Comparison of ENCODE assay signal across 18 mouse cellular contexts in genomic region chr1:133011955-133012841, GRCm38 (mm10). TPM values are rescaled to one million over a fixed set of nuclear protein-coding genes. Genes with fewer than 3 reads are reported as not detected.
DNase-seq lines count a peak whose midpoint lies in the region; ATAC-seq and TF ChIP-seq lines count a peak whose summit lies in the region.
"Had no signal": no experiment of that assay in that cellular context is flagged by ENCODE, and none has a peak within 500 bp of the region (broad histone marks: within the 10 kb centered on the region; RNA-seq: fewer than 3 reads in every experiment).

No protein-coding gene starts in this region.

- peaks cover 17% of the 10 kb centered on the region; the same call in 1 of the 2 replicates for H3K36me3 ChIP-seq in midbrain, embryonic 11.5 days (ENCODE audit: control insufficient read depth, insufficient read depth, low read length)
- H3K36me3 ChIP-seq in midbrain, embryonic 10.5 days, result peaks cover 92% of the 10 kb centered on the region
- peaks cover 25% of the 10 kb centered on the region for H3K36me3 ChIP-seq in spleen, adult 2 months (ENCODE audit: control insufficient read depth, insufficient read depth, low read length)

- WGBS in midbrain, embryonic 11.5 days, result 94% methylated on average over 12 of the region's 13 CpGs
- 90% methylated on average over 12 of the region's 13 CpGs for WGBS in midbrain, embryonic 10.5 days
- 30% methylated on average over 12 of the region's 13 CpGs for WGBS in spleen, adult 2 months

- DNase-seq in midbrain, embryonic 11.5 days (ENCODE audit: low spot score, missing footprints), result peak; percentile 75
- DNase-seq in midbrain, embryonic 10.5 days (ENCODE audit: low spot score), result no peak
- DNase-seq in ZHBTc4 (ENCODE audit: low read depth, low spot score), result peak; percentile 53
- peak; percentile 52 to 54 for DNase-seq in spleen, adult 2 months (ENCODE audit: low read depth in 1 of 2, low spot score in 2 of 2)
- no peak for DNase-seq in retina, postnatal 1 day
- DNase-seq in frontal cortex, adult 2 months (ENCODE audit: extremely low spot score in 1 of 2, low spot score in 1 of 2), result no peak
- DNase-seq in Muller cell, postnatal 12 days (ENCODE audit: inconsistent ontology term), result no peak
- DNase-seq in frontal cortex, postnatal 36 days (ENCODE audit: low spot score in 2 of 2), result no peak
- DNase-seq: cerebellum, adult 18-20 months; heart, postnatal 4 days; right cerebral cortex, adult 18-20 months had no signal

- H3K4me2 ChIP-seq in midbrain, embryonic 11.5 days, result no peak overlapping the region
- H3K4me2 ChIP-seq: liver, embryonic 11.5 days; midbrain, embryonic 15.5 days; neural tube, embryonic 12.5 days had no signal

- no peak for TF ChIP-seq POLR2A in spleen, adult 2 months (IDR thresholded peaks at IDR 0.05; ENCODE audit: low read depth, low read length)

- ATAC-seq in midbrain, embryonic 11.5 days (ENCODE audit: low FRiP score), result no peak
- ATAC-seq: activated CD4-positive, CD25-positive, alpha-beta regulatory T cell, adult 4 months; forebrain, embryonic 14.5 days; inflammation-experienced regulatory T-cells, adult 6 months; midbrain, embryonic 15.5 days had no signal

- H3K9ac ChIP-seq in midbrain, embryonic 11.5 days (ENCODE audit: low read length), result no peak overlapping the region
- H3K9ac ChIP-seq: midbrain, embryonic 15.5 days; neural tube, embryonic 12.5 days had no signal

- no peak overlapping the region for H3K27ac ChIP-seq in midbrain, embryonic 11.5 days (ENCODE audit: low read depth, low read length)
- no peak overlapping the region for H3K27ac ChIP-seq in midbrain, embryonic 10.5 days (replicated peaks)
- H3K27ac ChIP-seq in spleen, adult 2 months (ENCODE audit: insufficient read depth, low read length), result peak overlapping the region; percentile 23; the same call in 1 of the 2 replicates
- H3K27ac ChIP-seq: heart, embryonic 10.5 days; midbrain, embryonic 15.5 days; neural tube, embryonic 12.5 days had no signal

- no peaks in the 10 kb centered on the region for H3K9me3 ChIP-seq in midbrain, embryonic 11.5 days (ENCODE audit: control insufficient read depth, low read length)
- H3K9me3 ChIP-seq in midbrain, embryonic 10.5 days (replicated peaks), result no peaks in the 10 kb centered on the region
- H3K9me3 ChIP-seq: heart, embryonic 10.5 days; midbrain, embryonic 15.5 days; neural tube, embryonic 12.5 days had no signal

- H3K4me1 ChIP-seq in midbrain, embryonic 11.5 days (ENCODE audit: control insufficient read depth, insufficient read depth, low read length), result no peaks in the 10 kb centered on the region
- H3K4me1 ChIP-seq in midbrain, embryonic 10.5 days, result no peaks in the 10 kb centered on the region
- H3K4me1 ChIP-seq in spleen, adult 2 months (ENCODE audit: control insufficient read depth, insufficient read depth, insufficient read length), result peaks cover 3% of the 10 kb centered on the region; the same call in 1 of the 2 replicates
- H3K4me1 ChIP-seq: heart, embryonic 10.5 days; midbrain, embryonic 15.5 days; neural tube, embryonic 12.5 days had no signal

- no peak overlapping the region for H3K4me3 ChIP-seq in midbrain, embryonic 11.5 days (ENCODE audit: low read depth, low read length)
- H3K4me3 ChIP-seq in midbrain, embryonic 10.5 days, result no peak overlapping the region
- H3K4me3 ChIP-seq in spleen, adult 2 months (ENCODE audit: extremely low read depth, insufficient read depth, insufficient read length), result no peak overlapping the region
- H3K4me3 ChIP-seq: heart, embryonic 10.5 days; midbrain, embryonic 15.5 days; neural tube, embryonic 12.5 days had no signal

- TF ChIP-seq CTCF in spleen, adult 2 months (IDR thresholded peaks at IDR 0.05; ENCODE audit: extremely low read depth, insufficient read depth, insufficient read length, insufficient replicate concordance), result no peak

- H3K27me3 ChIP-seq in midbrain, embryonic 11.5 days (ENCODE audit: control insufficient read depth, insufficient read depth, low read length), result no peaks in the 10 kb centered on the region
- H3K27me3 ChIP-seq in midbrain, embryonic 10.5 days (ENCODE audit: low read depth, poor library complexity, severe bottlenecking), result no peaks in the 10 kb centered on the region
- no peaks in the 10 kb centered on the region for H3K27me3 ChIP-seq in spleen, adult 2 months (ENCODE audit: control insufficient read depth, insufficient read depth, low read length)
- H3K27me3 ChIP-seq: midbrain, embryonic 15.5 days; neural tube, embryonic 12.5 days had no signal

RNA-seq across cellular contexts. Expression of gene Mdm4, which starts 18.2 kb away (rescaled TPM):
- polyA plus RNA-seq in midbrain, embryonic 11.5 days (2014; fragmentation: Nextera tagmentation; extraction: Ambion mirVana), result 36.5 TPM in 2 replicates
- 34.6 and 37.7 TPM in 2 replicates for polyA plus RNA-seq in midbrain, embryonic 10.5 days (2016; fragmentation: Nextera tagmentation; extraction: Ambion mirVana)
- polyA plus RNA-seq in spleen, adult 2 months (2012; rRNA removed), result 34.0 and 39.3 TPM in 2 replicates
- polyA plus RNA-seq in frontal cortex, adult 2 months (2012; rRNA removed), result 67.2 TPM in 2 replicates

RNA-seq across cellular contexts. Expression of gene Pik3c2b, which starts 33.3 kb away (rescaled TPM):
- 15.5 and 16.3 TPM in 2 replicates for polyA plus RNA-seq in midbrain, embryonic 11.5 days (2014; fragmentation: Nextera tagmentation; extraction: Ambion mirVana)
- 14.1 and 18.2 TPM in 2 replicates for polyA plus RNA-seq in midbrain, embryonic 10.5 days (2016; fragmentation: Nextera tagmentation; extraction: Ambion mirVana)
- 22.2 and 30.5 TPM in 2 replicates for polyA plus RNA-seq in spleen, adult 2 months (2012; rRNA removed)
- polyA plus RNA-seq in frontal cortex, adult 2 months (2012; rRNA removed), result 14.9 and 16.2 TPM in 2 replicates

Comparison
In these comparisons a context has a peak if more than half of its experiments do, and no peak if none do; other contexts are left out.
1. DNase-seq: peak in midbrain, embryonic 11.5 days (single experiment), ZHBTc4 (single experiment) and spleen, adult 2 months (2 of 2); none in midbrain, embryonic 10.5 days (single experiment), retina, postnatal 1 day (single experiment), frontal cortex, adult 2 months (0 of 2), Muller cell, postnatal 12 days (single experiment) and frontal cortex, postnatal 36 days (0 of 2).